Mouse (Mus musculus) olfactory bulb, adult 2 months (tissue): ENCODE data around the gene Slc26a1.

Experiments used
- CTCF ChIP-seq: fragments of 200-500 bp; IDR thresholded peaks from 2 replicates; pipeline ENCODE4 v1.5.1; 2012; ENCODE audit warnings: low read depth, mild to moderate bottlenecking, low read length, moderate library complexity; ENCODE audit not compliant: insufficient read depth
- POLR2A ChIP-seq: fragments of 200-500 bp; IDR thresholded peaks from 2 replicates; pipeline ENCODE4 v1.6.1; 2012; ENCODE audit warnings: mild to moderate bottlenecking, low read depth, low read length, moderate library complexity; ENCODE audit not compliant: insufficient read depth

GRCm38 (mm10) chr5:108671757-108672156 is 3.6 kb downstream of the Slc26a1 start:
- TF ChIP-seq CTCF, result no peak
- no peak for TF ChIP-seq POLR2A
